In the genomic region with DNA sequence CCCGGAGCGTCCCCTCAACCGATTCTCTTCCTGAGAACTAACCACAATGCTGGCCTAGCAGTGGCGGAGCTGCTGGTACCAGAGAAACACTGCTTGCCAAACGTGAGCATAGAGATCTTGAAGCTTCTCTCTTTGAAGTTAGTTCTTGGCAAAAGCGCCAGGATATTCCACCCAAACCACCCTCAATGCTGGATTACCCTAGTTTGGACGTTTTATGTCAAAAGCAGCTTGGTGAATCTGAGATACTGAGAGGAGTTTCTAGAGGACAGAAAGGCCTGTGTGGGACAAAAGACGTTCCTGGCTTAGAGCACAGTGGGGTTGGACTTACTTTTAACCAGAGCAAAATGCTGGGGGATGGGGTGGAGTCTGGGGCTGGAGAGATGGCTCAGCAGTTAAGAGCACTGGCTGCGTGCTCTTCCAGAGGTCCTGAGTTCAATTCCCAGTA, we compare ENCODE assay signal across 8 mouse cellular contexts. TPM values are rescaled to one million over a fixed set of nuclear protein-coding genes. Genes with fewer than 3 reads are reported as not detected.
DNase-seq lines count a peak whose midpoint lies in the region; ATAC-seq lines count a peak whose summit lies in the region.

No protein-coding gene starts in this region.

- H3K36me3 ChIP-seq in kidney, embryonic 16.5 days (ENCODE audit: insufficient read depth, low read length) = 0 out of 2 replicates have a peak, but pooled peaks cover 2% of the 10 kb centered on the region
- H3K36me3 ChIP-seq in forebrain, embryonic 13.5 days (ENCODE audit: poor library complexity, severe bottlenecking) = no peaks in the 10 kb centered on the region
- H3K36me3 ChIP-seq in neural tube, embryonic 15.5 days = no peaks in the 10 kb centered on the region

- peaks cover 8% of the 10 kb centered on the region for H3K4me1 ChIP-seq in kidney, embryonic 16.5 days (ENCODE audit: insufficient read depth, low read length)
- H3K4me1 ChIP-seq in forebrain, embryonic 13.5 days = peaks cover 18% of the 10 kb centered on the region
- H3K4me1 ChIP-seq in neural tube, embryonic 15.5 days = peaks cover 21% of the 10 kb centered on the region

- no peaks in the 10 kb centered on the region for H3K27me3 ChIP-seq in kidney, embryonic 16.5 days (ENCODE audit: insufficient read depth, low read length)
- H3K27me3 ChIP-seq in forebrain, embryonic 13.5 days = no peaks in the 10 kb centered on the region
- no peaks in the 10 kb centered on the region for H3K27me3 ChIP-seq in neural tube, embryonic 15.5 days (replicated peaks)

- no peak for DNase-seq in kidney, postnatal 4 days
- DNase-seq in MN1 (ENCODE audit: low spot score) = peak; percentile 58
- DNase-seq in liver = peak; percentile 42
- DNase-seq in natural killer cell, adult 2 months (ENCODE audit: low spot score in 2 of 2) = no peak
- no peak for DNase-seq in adrenal gland, adult 2 months

- H3K9me3 ChIP-seq in kidney, embryonic 16.5 days (ENCODE audit: low read length) = no peaks in the 10 kb centered on the region
- no peaks in the 10 kb centered on the region for H3K9me3 ChIP-seq in forebrain, embryonic 13.5 days (replicated peaks)
- H3K9me3 ChIP-seq in neural tube, embryonic 15.5 days (replicated peaks) = no peaks in the 10 kb centered on the region

- 4% methylated on average over 9 of the region's 9 CpGs for WGBS in kidney, embryonic 16.5 days
- 1% methylated on average over 9 of the region's 9 CpGs for WGBS in forebrain, embryonic 13.5 days
- 4% methylated on average over 9 of the region's 9 CpGs for WGBS in neural tube, embryonic 15.5 days

- H3K9ac ChIP-seq in kidney, embryonic 16.5 days (replicated peaks; ENCODE audit: low read length) = peak overlapping the region; percentile 69
- H3K9ac ChIP-seq in forebrain, embryonic 13.5 days = peak overlapping the region; percentile 79
- H3K9ac ChIP-seq in neural tube, embryonic 15.5 days (replicated peaks) = peak overlapping the region; percentile 73

- no peak for ATAC-seq in kidney, embryonic 16.5 days (ENCODE audit: low FRiP score, low TSS enrichment)
- ATAC-seq in forebrain, embryonic 13.5 days = peak; percentile 39
- ATAC-seq in neural tube, embryonic 15.5 days (ENCODE audit: low FRiP score) = peak; percentile 71

- peak overlapping the region; percentile 74 for H3K4me2 ChIP-seq in kidney, embryonic 16.5 days (replicated peaks; ENCODE audit: low read depth, low read length)
- H3K4me2 ChIP-seq in forebrain, embryonic 13.5 days = peak overlapping the region; percentile 79
- H3K4me2 ChIP-seq in neural tube, embryonic 15.5 days = peak overlapping the region; percentile 81

- H3K4me3 ChIP-seq in kidney, embryonic 16.5 days (ENCODE audit: low read length) = peak overlapping the region; percentile 70
- H3K4me3 ChIP-seq in forebrain, embryonic 13.5 days = peak overlapping the region; percentile 74
- H3K4me3 ChIP-seq in neural tube, embryonic 15.5 days (replicated peaks) = peak overlapping the region; percentile 66

- peak overlapping the region; percentile 77 for H3K27ac ChIP-seq in kidney, embryonic 16.5 days (ENCODE audit: low read length)
- H3K27ac ChIP-seq in forebrain, embryonic 13.5 days = peak overlapping the region; percentile 82
- peak overlapping the region; percentile 83 for H3K27ac ChIP-seq in neural tube, embryonic 15.5 days (replicated peaks)

RNA-seq across cellular contexts. Expression of a gene that starts 0.6 kb away (rescaled TPM):
- polyA plus RNA-seq in kidney, embryonic 16.5 days (2015; fragmentation: Nextera tagmentation; extraction: Ambion mirVana) = 2.1 and 2.2 TPM in 2 replicates
- polyA plus RNA-seq in forebrain, embryonic 13.5 days (2015; fragmentation: Nextera tagmentation; extraction: Ambion mirVana) = 1.1 and 1.2 TPM in 2 replicates
- polyA plus RNA-seq in neural tube, embryonic 15.5 days (2015; fragmentation: Nextera tagmentation; extraction: Ambion mirVana) = 1.4 and 1.7 TPM in 2 replicates
- 1 to 10 TPM in 1 of 2 experiments, under 1 TPM in 1; 0.78 to 2.0 TPM for total RNA-seq in adrenal gland, adult 2 months (2021)
- 0.37 and 0.40 TPM in 2 replicates for polyA plus RNA-seq in adrenal gland, adult 2 months (2012; rRNA removed)

RNA-seq across cellular contexts. Expression of a gene that starts 39.0 kb away (rescaled TPM):
- 12.0 and 13.9 TPM in 2 replicates for polyA plus RNA-seq in kidney, embryonic 16.5 days (2015; fragmentation: Nextera tagmentation; extraction: Ambion mirVana)
- polyA plus RNA-seq in forebrain, embryonic 13.5 days (2015; fragmentation: Nextera tagmentation; extraction: Ambion mirVana) = 19.3 and 21.5 TPM in 2 replicates
- 11.0 and 12.3 TPM in 2 replicates for polyA plus RNA-seq in neural tube, embryonic 15.5 days (2015; fragmentation: Nextera tagmentation; extraction: Ambion mirVana)
- 1 to 10 TPM; 6.1 to 9.3 TPM for total RNA-seq in adrenal gland, adult 2 months (2021)
- 0.27 and 0.34 TPM in 2 replicates for polyA plus RNA-seq in adrenal gland, adult 2 months (2012; rRNA removed)

RNA-seq across cellular contexts. Expression of a gene that starts 57.0 kb away (rescaled TPM):
- polyA plus RNA-seq in kidney, embryonic 16.5 days (2015; fragmentation: Nextera tagmentation; extraction: Ambion mirVana) = 4.5 and 5.1 TPM in 2 replicates
- polyA plus RNA-seq in forebrain, embryonic 13.5 days (2015; fragmentation: Nextera tagmentation; extraction: Ambion mirVana) = 1.0 and 1.6 TPM in 2 replicates
- 2.0 and 3.3 TPM in 2 replicates for polyA plus RNA-seq in neural tube, embryonic 15.5 days (2015; fragmentation: Nextera tagmentation; extraction: Ambion mirVana)
- total RNA-seq in adrenal gland, adult 2 months (2021) = 1 to 10 TPM; 4.8 to 5.3 TPM
- polyA plus RNA-seq in adrenal gland, adult 2 months (2012; rRNA removed) = 6.0 and 7.3 TPM in 2 replicates

Comparison
In these comparisons a context has a peak if more than half of its experiments do, and no peak if none do; other contexts are left out.
1. DNase-seq: peak in MN1 (single experiment) and liver (single experiment); none in kidney, postnatal 4 days (0 of 2), natural killer cell, adult 2 months (0 of 2) and adrenal gland, adult 2 months (single experiment).
2. Peak in every context shown above with its lines, with median percentiles within 50 percentile points of each other: H3K27ac ChIP-seq, H3K4me2 ChIP-seq, H3K4me3 ChIP-seq and H3K9ac ChIP-seq.